Mouse (Mus musculus) CD4-positive, CD25-positive, alpha-beta regulatory T cell, adult 2 months (primary cell): ENCODE data around the gene Map2k2.
"Not testable (repeated sequence)": the region's sequence is repeated elsewhere in the genome, so short reads cannot be mapped to it uniquely, and the experiment has no call there.

Experiments
- DNase-seq: peaks from one replicate; pipeline ENCODE4 v3.0.0-alpha.2; 2012; ENCODE audit warnings: low read depth, low spot score

Map2k2 gene

GRCm38 (mm10) chr10:81105565-81106112, at the start of gene Map2k2:
Gene Map2k2, plus strand, starts transcription at chr10:81105915.
- DNase-seq: peak; percentile 99

DNA sequence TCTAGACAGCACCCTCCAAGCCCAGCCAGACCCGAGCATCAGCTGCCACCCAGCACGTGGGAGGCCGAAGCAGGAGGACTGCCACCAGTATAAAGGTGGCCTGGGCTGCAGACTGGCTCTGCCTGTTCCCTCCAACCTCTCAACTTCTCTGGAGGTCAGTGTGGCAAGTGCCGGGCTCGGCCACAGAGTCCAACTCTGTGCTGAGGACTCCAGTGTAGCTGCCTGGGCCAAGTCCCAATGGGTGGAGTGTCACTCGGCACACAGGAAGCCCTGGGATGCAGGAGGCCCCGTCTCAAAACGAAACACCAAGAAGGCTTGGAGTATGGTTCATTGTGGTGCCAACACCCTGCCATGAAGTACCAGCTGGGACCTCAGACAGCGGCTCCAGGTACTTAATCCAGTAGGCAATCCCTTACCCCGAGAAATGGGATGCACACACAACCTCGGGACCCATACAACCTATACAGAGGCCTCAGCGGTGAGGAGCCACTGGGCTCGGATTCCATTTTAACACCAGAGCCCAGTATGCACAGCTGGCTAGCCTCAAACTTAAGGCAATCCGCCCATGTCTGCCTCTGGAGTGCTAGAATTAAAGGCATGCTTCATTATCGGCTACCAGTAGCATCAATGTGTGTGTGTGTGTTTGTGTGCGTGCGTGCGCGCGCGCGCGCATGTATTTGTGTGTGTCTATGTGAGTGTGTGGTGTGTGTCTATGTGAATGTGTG, 48.1 kb upstream of the Map2k2 start:
- DNase-seq: no peak

- no peak for DNase-seq
Measured at GRCm38 (mm10) chr10:81058896-81059295, 46.8 kb upstream of the Map2k2 start.

DNA sequence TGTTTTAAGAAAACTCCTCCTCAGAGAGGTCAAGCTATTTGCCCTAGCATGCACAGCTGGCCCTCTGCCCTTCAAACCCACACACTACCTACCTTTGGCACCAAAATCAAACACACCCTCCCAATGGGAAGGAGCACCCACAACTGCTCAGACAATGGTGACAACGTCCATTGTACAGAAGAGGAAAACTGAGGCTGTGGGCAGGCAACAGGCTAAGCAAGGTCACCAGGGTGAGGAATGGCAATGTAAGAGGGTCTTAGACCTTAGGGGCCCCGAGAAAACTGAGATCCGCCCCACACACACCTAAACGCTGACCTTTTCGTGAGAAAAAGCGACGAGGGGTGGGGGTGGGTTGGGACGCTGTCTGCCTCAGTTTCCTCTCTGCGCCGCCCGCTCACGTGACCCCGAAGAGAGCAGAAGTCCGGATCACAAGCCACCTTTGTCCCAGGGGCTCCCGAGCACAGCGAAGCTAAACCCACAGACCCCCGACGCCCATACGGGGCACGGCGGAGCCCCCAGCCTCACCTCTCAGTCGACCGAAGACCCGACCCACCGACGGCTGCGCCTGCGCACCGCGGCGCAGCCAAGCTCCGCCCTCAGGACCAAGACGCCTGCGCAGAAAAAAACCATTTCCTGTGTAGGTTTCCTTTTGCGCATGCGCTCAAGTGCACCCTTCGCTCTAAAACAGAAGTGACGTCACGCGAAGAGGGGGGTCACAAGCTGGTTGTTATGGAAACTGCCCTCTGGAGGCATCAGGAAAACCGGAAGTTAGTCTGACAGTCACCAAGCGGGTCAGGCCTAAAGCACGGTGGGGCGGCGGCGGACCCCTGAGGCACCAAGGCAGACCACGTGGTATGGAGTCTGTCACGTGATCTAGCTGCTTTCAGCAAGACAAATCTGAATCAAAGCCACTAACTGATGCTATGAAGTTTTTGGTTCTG, 45.8 kb upstream of the Map2k2 start, which contains the start of gene Sgta:
Sgta (minus strand) TSS at position 579 of the 941 bp plus-strand sequence.
- DNase-seq: peak; percentile 97

DNA sequence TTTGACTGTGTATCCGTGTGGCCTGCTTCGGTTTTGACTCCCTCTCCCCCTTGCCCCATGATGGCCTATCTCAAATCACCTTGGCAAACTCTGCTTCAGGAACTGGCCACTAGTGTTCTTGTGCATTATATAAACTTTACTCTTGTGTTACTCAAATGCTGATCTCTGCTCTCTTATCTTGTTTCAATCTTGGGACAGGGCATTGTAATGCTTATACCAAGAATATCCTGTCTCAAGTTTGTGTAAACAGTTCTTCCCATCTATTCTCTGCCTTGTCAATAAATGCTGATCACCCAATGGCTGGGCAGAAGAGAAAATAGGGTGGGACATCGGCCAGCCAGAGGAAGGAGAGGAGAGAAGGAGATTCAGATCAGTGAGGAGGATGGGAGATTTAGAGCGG, 43.0 kb upstream of the Map2k2 start:
- no peak for DNase-seq

DNA sequence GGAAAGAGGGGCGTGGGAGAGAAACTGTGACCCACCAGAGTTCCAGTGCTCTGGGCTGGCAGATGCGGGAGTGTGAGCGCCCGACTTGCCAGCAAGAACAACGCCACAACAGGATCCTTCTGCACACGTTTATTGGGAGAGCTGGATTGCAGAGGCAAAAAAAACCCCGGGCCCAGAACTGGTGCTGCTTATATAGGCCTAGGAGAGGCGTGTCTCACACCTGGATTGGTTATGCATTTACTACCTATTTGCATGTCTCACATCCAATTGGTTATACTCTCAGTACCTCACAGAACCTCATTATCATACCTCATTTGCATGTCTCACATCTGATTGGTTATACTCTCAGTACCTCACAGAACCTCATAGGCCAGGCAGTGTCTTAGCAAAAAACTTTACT, 41.2 kb upstream of the Map2k2 start:
- DNase-seq: not testable (repeated sequence)

- DNase-seq: no peak
Measured at GRCm38 (mm10) chr10:81068706-81069105, 37.0 kb upstream of the Map2k2 start.

DNA sequence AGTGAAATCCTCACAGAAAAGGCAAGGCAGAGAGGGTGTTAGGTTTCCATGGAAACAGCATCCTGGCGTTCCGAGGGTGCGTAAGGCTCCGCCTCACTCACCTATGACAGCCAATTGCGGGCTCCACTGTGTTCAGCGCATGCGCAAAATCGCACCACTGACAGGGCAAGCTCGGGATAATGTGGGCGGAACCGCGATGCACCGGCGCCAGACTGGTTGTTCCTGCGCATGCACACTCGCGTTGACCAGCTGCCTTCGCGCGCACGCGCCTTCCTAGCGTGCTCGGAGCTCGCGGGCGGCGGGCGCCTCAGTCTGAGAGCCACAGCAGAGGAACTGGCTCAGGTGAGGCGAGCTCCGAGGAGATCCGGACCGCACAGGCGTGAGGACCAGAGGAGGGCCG, 35.9 kb upstream of the Map2k2 start, which contains the start of gene Thop1:
Thop1 (plus strand) TSS at position 200 of the 400 bp plus-strand sequence.
- peak; percentile 100 for DNase-seq

DNA sequence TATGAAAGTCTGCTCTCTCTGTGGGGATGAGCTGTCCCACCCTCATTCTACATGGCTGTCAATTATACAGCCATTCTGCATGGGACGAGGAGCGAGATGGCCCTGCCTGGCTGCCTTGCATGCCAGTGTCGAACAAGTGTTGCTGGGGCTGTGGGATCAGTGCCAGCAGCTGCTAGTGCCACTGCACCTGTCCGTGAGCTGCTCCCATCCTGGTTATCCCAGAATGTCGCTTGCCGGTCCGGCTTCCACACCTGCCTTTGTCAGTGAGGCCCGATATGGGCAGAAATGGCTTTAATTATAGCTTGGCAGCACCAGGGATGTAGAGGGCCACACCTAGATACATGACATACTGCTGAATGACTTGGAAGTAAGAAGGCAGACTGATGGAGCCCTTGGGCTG, 33.4 kb upstream of the Map2k2 start:
- no peak for DNase-seq

- peak; percentile 44 for DNase-seq
Measured at GRCm38 (mm10) chr10:81073464-81073863, 32.3 kb upstream of the Map2k2 start.

GRCm38 (mm10) chr10:81075734-81076133, 30.0 kb upstream of the Map2k2 start:
- DNase-seq: no peak

DNA sequence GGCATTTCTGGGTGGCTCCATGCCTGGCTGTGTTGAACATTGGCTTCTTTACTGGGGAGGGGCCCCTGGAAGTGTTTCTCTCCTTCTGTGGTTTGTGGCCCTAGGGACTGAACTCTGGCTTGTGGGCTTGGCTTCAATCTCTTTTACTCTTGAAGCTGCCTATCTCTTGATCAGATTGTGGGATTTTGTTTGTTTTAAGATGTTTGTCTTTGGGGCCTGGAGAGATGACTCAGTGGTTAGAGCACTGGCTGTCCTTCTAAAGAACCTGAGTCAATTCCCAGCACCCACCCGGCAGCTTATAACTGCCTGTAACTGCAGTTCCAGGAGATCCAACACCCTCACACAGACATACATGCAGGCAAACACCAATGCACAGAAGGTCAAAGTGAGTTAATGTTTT, 29.4 kb upstream of the Map2k2 start:
- DNase-seq: no peak

- no peak for DNase-seq
Measured at GRCm38 (mm10) chr10:81077916-81078315, 27.8 kb upstream of the Map2k2 start.

DNA sequence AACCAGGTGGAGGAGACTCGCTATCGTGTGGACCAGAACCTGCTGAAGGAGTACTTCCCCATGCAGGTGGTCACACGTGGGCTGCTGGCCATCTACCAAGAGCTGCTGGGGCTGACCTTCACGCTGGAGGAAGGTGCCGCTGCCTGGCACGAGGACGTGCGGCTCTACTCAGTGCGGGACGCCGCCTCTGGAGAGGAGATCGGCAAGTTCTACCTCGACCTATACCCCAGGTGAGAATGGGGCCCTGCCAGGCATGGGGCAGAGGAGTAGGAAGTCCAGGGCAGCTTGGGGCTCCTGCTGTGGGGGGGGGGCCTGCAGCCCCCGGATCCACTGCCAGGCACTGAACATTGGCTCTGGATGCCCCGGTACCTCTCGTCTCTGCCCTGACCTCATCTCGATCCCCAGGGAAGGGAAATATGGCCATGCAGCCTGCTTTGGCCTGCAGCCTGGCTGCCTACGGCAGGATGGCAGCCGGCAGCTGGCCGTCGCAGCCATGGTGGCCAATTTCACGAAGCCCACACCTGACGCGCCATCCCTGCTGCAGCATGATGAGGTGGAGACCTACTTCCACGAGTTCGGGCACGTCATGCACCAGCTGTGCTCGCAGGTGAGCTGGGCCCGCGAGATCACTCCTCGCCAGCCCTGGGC, 25.6 kb upstream of the Map2k2 start:
- DNase-seq: no peak

GRCm38 (mm10) chr10:81082168-81082960, 23.4 kb upstream of the Map2k2 start:
- peak; percentile 84 for DNase-seq

DNA sequence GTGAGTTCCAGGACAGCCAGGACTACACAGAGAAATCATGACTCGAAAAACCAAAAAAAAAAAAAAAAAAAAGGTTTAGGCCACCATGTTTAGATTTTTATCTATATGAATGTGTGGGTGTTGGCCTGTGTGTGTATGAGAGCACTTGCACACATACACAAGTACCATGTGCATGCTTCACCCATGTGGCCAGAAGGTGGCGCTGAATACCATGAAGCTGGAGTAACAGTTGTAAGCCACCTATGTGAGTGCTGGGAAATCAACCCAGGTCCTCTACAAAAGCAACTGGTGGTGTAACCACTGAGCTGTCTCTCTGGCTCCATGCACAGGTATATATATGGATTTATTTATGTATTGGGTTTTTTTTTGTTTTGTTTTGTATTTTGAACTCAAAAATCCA, 18.7 kb upstream of the Map2k2 start:
- DNase-seq: peak; percentile 73

DNA sequence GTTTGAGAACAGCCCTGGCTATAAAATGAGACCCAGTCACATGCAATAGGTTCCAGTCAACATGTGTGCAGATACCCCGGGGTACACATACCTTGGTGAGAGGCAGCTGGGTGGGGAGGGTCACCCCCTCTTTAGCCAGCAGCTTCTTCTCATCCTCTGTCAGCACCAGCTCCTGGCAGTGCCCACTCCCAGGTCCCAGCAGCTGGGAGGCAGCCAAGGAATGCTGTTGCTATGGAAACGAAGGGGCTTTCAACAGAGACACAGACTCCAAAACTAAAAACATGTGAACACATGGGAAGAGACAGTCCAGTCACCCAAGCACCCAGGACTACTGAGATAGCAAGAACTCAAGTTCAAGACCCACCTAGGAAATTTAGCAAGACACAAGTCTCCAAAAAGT, 16.5 kb upstream of the Map2k2 start:
- DNase-seq: no peak

DNA sequence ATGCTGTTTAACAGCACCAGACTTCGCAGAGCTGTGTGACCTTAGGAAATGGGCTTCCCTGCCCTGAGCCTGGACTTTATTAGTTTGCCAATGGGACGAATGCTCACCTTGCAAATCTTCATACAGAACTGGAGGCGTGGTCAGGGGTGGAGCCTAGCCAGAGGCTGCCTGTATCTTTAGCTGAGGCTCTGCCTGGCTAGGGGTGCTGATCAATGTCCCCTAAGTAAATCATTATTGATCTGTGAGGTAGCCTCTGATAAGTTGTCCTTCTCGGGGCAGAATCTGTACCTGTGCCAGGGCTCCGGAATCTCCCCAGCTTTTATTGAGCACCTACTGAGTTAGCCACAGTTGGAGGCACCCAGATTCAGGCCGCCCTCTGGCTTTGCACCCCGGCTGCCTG, 15.1 kb upstream of the Map2k2 start:
- DNase-seq: no peak

GRCm38 (mm10) chr10:81092465-81093250, 13.1 kb upstream of the Map2k2 start:
- DNase-seq: no peak
